Mouse (Mus musculus): ENCODE data around the gene Palld. TPM values are rescaled to one million over a fixed set of nuclear protein-coding genes. Genes with fewer than 3 reads are reported as not detected.

Palld gene
- total RNA-seq, 4 experiments from 2014 or later, result 7.0 to 8.0 (median 7.4) TPM

DNA sequence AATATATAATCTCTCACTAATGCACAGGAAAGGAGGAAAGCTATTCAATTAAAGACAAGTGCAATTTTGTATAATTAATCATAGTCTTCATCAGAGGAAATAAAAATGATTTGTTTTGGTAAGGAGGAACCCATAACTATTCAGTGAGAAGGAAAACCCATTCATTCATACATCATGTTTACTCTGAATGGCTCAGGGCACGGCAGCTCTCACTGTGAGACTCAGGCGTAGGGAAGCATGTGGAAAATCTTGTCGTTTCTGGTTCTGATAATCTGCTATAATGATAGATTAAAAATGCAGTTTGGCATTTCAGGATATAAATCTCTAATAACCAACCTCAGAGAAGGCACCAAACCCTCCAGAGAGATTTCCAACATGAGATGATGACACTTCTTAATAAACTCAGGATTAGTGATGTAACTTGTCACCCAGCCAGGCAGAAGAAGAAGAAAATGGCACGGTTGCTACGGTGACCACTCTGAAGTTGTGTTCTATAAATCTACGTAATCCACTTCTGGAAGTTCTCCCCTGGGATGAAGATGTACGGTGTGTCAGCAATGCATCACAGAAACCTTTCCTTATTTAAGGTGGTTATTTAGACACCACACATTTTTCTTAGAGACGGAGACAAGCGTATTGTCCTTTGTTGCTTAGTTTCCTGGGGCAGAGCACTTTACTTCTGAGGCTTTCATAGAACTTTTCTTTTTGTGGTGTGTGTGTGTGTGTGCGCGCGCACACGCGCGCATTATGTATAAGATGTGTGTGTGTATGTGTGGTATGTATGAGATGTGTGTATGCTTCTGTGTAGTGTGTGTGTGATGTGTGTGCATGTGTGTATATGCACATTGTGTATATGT is 435.6 kb downstream of the Palld start:
- DNase-seq (ENCODE audit: low spot score in 2 of 2), result no peak

- no peak for DNase-seq (ENCODE audit: low spot score in 2 of 2)
Measured at GRCm38 (mm10) chr8:61464393-61464792, 438.1 kb downstream of the Palld start.

GRCm38 (mm10) chr8:61462221-61462620 is 440.3 kb downstream of the Palld start:
- DNase-seq (ENCODE audit: low spot score in 2 of 2), result no peak

Other genes starting within 250 kb of the Palld start
- 1 to 10 TPM in 2 of 4 experiments, under 1 TPM in 2; 0.14 to 2.2 (median 0.82) TPM for gene Ddx60, start 25.4 kb upstream of the Palld start, total RNA-seq (2022)
- gene Anxa10, start 220.5 kb upstream of the Palld start, total RNA-seq (2022), result not detected